Mouse (Mus musculus) liver, embryonic 15.5 days (tissue): ENCODE data around the gene Gfra1. TPM values are rescaled to one million over a fixed set of nuclear protein-coding genes. Genes with fewer than 3 reads are reported as not detected.

Source experiments
- ATAC-seq: fragments of 200-750 bp; cut with Nextera tagmentation; 2 replicates; pipeline ENCODE4 v1.8.0; 2017; ENCODE audit warnings: moderate number of reproducible peaks, mild to moderate bottlenecking, moderate library complexity; ENCODE audit not compliant: insufficient read depth
- H3K27ac ChIP-seq: fragments of 300-500 bp; sonication (generic); replicated peaks from 2 replicates; pipeline ENCODE4 v1.5.1; 2015; ENCODE audit warnings: mild to moderate bottlenecking, inconsistent platforms
- H3K27me3 ChIP-seq: fragments of 300-500 bp; sonication (generic); 2 replicates; pipeline ENCODE4 v1.6.1; 2015; ENCODE audit warnings: mild to moderate bottlenecking, inconsistent platforms
- H3K36me3 ChIP-seq: fragments of 300-500 bp; sonication (generic); replicated peaks from 2 replicates; pipeline ENCODE4 v1.6.1; 2015; ENCODE audit warnings: moderate library complexity, mild to moderate bottlenecking, inconsistent platforms
- H3K4me1 ChIP-seq: fragments of 300-500 bp; sonication (generic); replicated peaks from 2 replicates; pipeline ENCODE4 v1.6.1; 2015; ENCODE audit warnings: inconsistent platforms
- H3K4me2 ChIP-seq: fragments of 300-500 bp; sonication (generic); 2 replicates; pipeline ENCODE4 v1.6.1; 2015; ENCODE audit warnings: moderate library complexity, mild to moderate bottlenecking, inconsistent platforms
- H3K4me3 ChIP-seq: fragments of 300-500 bp; sonication (generic); replicated peaks from 2 replicates; pipeline ENCODE4 v1.5.1; 2015; ENCODE audit warnings: mild to moderate bottlenecking, inconsistent platforms
- H3K9ac ChIP-seq: fragments of 300-500 bp; sonication (generic); 2 replicates; pipeline ENCODE4 v1.6.1; 2015; ENCODE audit warnings: moderate library complexity, mild to moderate bottlenecking, inconsistent platforms
- H3K9me3 ChIP-seq: fragments of 300-500 bp; sonication (generic); replicated peaks from 2 replicates; pipeline ENCODE4 v1.6.1; 2016; ENCODE audit warnings: inconsistent platforms
- WGBS: fragments of 180-500 bp; shearing (Covaris S2); methylation state at CpG from one replicate; pipeline ENCODE4 v1.1.7; 2015; ENCODE audit warnings: mixed read lengths; ENCODE audit not compliant: insufficient replicate concordance; 5-methylcytosine and 5-hydroxymethylcytosine counted together
- polyA plus RNA-seq: library from polyadenylated mRNA; unstranded; fragments of >200 nt; fragmentation: Nextera tagmentation; extraction: Ambion mirVana; gene quantifications from 2 replicates; pipeline ENCODE4 v1.2.1, GENCODE M21; 2015

The Gfra1 gene
- polyA plus RNA-seq, 1 experiment from 2014 or later = 6.2 TPM

DNA sequence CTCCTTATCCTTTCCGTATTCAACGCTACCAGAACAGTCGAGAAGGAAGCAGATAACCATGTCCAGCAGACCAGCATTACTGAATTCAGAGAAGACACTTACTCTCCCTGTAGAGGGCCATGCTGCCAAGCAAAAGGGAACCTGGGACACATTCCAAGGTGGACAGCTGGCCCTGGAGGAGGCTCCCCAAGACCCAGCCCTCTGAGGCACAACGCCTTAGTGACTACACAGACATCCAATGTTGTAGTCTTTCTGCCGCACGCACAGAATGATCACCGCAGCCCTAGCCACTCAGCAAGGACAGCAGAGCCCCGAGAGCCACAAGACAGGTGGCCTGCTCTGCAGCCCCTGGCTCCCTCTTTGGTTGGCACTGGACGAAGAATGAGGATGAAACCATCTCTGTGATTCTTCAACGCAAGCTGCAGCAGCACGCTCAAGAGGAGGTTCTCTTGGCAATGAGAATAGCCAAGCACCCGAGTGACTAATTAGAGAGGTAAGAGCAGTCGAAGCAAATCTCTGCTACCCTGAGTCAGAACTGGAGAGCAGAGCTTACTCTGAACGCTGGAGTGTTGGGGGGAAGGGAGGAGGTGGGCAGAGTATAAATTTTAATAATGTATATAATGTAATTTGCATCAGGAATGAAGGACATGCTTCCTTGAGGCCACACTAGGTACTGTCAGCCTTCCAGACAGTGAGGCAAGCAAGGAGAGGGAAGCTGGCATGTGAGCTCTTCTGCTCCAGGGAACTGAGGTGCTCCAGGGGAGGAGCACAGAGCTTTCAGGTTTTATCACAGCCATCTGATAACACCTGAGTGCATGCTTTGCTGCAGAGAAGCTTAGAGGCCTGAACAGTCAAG, 159.5 kb downstream of the Gfra1 start:
- H3K27ac ChIP-seq = no peak overlapping the region
- ATAC-seq = no peak
- 53% methylated on average over 14 of the region's 14 CpGs for WGBS
- no peak overlapping the region for H3K4me3 ChIP-seq
- H3K36me3 ChIP-seq = no peaks in the 10 kb centered on the region
- no peak overlapping the region for H3K4me2 ChIP-seq
- no peaks in the 10 kb centered on the region for H3K4me1 ChIP-seq
- H3K27me3 ChIP-seq = no peaks in the 10 kb centered on the region
- H3K9ac ChIP-seq = no peak overlapping the region
- no peaks in the 10 kb centered on the region for H3K9me3 ChIP-seq

DNA sequence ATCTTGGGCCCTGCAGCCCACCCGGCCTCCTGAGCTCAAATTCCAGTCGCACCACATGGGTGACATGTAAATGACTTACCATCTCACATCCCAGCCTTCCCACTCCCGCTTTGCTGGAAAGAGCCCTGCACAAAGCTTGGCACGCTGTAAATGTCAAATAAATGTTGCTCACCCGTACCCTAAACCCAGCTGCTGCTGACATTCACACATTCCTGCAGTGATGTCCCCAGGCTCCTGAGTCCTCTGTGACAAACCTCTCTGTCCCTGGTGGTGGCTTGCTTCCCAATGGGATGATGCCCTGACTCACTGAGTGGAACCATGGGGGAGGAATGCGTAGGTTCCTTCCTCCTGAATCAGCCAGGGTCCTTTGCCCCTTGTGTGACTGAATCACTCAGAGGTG, 167.6 kb downstream of the Gfra1 start:
- H3K4me3 ChIP-seq = no peak overlapping the region
- H3K4me2 ChIP-seq = no peak overlapping the region
- 66% methylated on average over 6 of the region's 6 CpGs for WGBS
- H3K27me3 ChIP-seq = no peaks in the 10 kb centered on the region
- H3K9me3 ChIP-seq = no peaks in the 10 kb centered on the region
- no peak for ATAC-seq
- no peak overlapping the region for H3K9ac ChIP-seq
- no peaks in the 10 kb centered on the region for H3K36me3 ChIP-seq
- H3K27ac ChIP-seq = no peak overlapping the region
- no peaks in the 10 kb centered on the region for H3K4me1 ChIP-seq

DNA sequence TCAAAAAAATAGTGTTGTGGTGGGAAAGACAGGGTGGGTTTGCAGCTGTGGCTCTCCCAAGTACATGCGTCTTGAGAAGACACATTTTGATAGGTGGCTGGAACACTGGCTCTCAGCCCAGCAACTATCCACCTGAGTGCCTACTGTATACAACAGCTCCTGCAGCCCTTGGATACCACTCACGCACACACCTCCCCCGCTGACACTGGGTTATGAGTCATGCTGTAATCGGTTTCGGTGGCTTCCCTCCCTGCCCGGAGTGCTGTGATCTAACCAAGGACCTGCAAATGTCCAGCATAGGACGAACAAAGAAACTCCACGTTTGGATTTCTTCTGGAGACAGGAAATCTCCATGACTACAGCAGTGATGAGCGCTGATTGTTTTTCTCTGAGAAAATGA, 180.4 kb downstream of the Gfra1 start:
- ATAC-seq = no peak
- no peaks in the 10 kb centered on the region for H3K36me3 ChIP-seq
- H3K4me2 ChIP-seq = no peak overlapping the region
- H3K4me1 ChIP-seq = no peaks in the 10 kb centered on the region
- H3K9me3 ChIP-seq = no peaks in the 10 kb centered on the region
- no peak overlapping the region for H3K4me3 ChIP-seq
- no peak overlapping the region for H3K9ac ChIP-seq
- WGBS = 56% methylated on average over 9 of the region's 9 CpGs
- H3K27ac ChIP-seq = no peak overlapping the region
- no peaks in the 10 kb centered on the region for H3K27me3 ChIP-seq

DNA sequence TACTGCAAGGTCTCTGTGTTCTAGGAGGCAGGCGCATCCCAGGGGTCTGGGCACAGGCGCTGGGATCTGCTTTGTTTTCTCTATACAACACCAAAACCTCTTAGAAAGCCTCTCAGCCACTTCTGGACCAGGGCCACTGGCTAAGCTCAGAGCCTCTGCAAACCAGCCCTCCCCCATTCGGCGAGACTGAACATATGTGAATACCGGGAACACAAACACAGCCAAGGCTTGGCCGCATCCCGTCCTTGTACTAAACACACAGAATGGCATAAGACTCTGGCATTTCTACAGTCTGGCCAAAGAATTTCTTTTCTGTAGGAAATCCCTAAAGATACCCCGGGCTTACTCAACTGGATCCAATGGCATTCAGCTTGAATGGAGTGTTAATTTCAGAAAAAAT, 183.9 kb downstream of the Gfra1 start:
- Histone ChIP-seq H3K4me3 (no peak overlapping the region), H3K36me3 (no peaks in the 10 kb centered on the region), H3K4me1 (no peaks in the 10 kb centered on the region), H3K27ac (no peak overlapping the region), H3K9me3 (no peaks in the 10 kb centered on the region), H3K4me2 (no peak overlapping the region), H3K27me3 (no peaks in the 10 kb centered on the region), H3K9ac (no peak overlapping the region)
- no peak for ATAC-seq
- WGBS = 72% methylated on average over 8 of the region's 8 CpGs

DNA sequence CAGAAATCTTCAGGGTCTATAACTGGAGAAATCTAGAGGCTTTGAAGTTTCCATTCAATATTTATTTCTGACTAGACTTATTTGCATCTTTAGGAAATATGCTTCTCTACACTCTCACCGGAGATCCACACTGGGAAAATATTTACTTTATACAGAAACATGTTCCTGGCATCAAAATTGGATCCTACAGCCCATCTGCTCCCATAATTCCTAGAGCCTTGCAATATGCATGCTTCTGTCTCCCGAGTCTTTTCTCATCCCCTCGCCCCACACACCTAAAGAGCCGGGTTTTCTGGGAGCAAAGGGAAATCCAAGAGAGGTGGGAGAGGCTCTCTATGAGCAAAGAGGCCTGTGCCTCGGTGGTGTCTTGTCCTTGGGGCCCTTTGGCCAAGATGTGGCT, 184.9 kb downstream of the Gfra1 start:
- no peak for ATAC-seq
- Histone ChIP-seq H3K4me2 (no peak overlapping the region), H3K36me3 (no peaks in the 10 kb centered on the region), H3K4me1 (no peaks in the 10 kb centered on the region), H3K4me3 (no peak overlapping the region), H3K9me3 (no peaks in the 10 kb centered on the region), H3K9ac (no peak overlapping the region), H3K27ac (no peak overlapping the region), H3K27me3 (no peaks in the 10 kb centered on the region)
- 56% methylated on average over 5 of the region's 5 CpGs for WGBS

DNA sequence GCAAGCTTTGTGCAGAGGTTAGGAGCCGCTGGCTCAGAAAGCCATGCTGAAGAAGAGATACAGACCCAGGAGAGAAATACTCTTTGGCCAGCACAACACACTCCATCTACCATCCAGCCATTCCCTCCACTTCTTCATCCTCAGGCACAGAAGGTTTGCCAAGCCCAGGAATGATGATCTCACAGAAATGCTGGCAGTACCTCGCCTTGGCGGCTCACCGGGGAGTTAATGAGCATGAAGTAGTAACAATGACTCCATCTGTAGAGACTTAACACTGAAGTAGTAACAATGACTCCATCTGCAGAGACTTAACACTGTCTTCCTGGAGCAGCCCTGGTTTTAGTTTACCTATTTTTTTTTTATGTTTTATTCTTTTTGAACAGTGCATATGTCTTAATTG, 187.2 kb downstream of the Gfra1 start:
- Histone ChIP-seq H3K9me3 (no peaks in the 10 kb centered on the region), H3K27ac (no peak overlapping the region), H3K4me3 (no peak overlapping the region), H3K9ac (no peak overlapping the region), H3K4me1 (no peaks in the 10 kb centered on the region), H3K27me3 (no peaks in the 10 kb centered on the region), H3K36me3 (no peaks in the 10 kb centered on the region), H3K4me2 (no peak overlapping the region)
- 69% methylated on average over 4 of the region's 4 CpGs for WGBS
- no peak for ATAC-seq

DNA sequence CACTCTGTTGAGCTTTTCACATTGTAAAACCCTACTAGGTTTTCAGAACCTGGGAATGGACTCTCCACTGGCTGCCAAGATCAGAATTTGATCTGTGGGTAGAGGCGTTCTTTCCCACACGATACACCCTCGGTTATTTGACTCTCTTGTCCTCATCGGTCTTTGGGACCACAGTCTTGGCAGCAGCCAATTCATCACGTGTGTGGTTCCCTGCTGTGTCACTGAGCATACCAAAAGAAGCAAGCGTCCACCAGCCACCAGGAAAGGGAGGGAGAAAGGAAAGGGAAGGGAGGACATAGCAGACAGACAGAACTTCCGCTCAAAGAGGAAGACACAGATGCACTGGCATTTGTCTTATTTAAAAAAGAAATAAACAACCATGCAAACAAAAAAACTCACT, 189.1 kb downstream of the Gfra1 start:
- H3K9me3 ChIP-seq = no peaks in the 10 kb centered on the region
- no peak overlapping the region for H3K4me3 ChIP-seq
- ATAC-seq = no peak
- H3K27ac ChIP-seq = no peak overlapping the region
- no peak overlapping the region for H3K4me2 ChIP-seq
- no peak overlapping the region for H3K9ac ChIP-seq
- no peaks in the 10 kb centered on the region for H3K27me3 ChIP-seq
- WGBS = 31% methylated on average over 7 of the region's 7 CpGs
- no peaks in the 10 kb centered on the region for H3K4me1 ChIP-seq
- no peaks in the 10 kb centered on the region for H3K36me3 ChIP-seq

DNA sequence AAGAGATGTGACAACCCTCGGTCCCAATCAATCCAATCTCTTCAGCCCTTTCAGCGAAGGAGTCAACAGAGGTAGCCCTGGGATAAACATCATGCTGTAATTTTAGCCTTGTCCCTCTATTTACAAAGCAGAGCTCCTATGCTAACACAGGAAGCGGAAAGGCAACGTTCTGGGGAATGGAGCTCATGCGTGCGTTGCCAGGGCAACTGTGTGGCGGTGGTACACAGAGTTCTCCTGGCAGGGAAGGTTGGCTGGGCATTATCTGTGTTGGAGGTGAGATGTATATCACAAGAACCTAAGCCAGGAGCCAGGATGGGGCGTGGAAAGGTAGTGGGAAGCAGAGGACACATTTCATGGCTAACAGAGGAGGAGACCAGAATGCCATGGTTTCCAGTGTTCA, 194.8 kb downstream of the Gfra1 start:
- 64% methylated on average over 8 of the region's 8 CpGs for WGBS
- Histone ChIP-seq H3K9me3 (no peaks in the 10 kb centered on the region), H3K27ac (no peak overlapping the region), H3K4me1 (no peaks in the 10 kb centered on the region), H3K9ac (no peak overlapping the region), H3K27me3 (no peaks in the 10 kb centered on the region), H3K4me3 (no peak overlapping the region), H3K4me2 (no peak overlapping the region), H3K36me3 (no peaks in the 10 kb centered on the region)
- no peak for ATAC-seq

DNA sequence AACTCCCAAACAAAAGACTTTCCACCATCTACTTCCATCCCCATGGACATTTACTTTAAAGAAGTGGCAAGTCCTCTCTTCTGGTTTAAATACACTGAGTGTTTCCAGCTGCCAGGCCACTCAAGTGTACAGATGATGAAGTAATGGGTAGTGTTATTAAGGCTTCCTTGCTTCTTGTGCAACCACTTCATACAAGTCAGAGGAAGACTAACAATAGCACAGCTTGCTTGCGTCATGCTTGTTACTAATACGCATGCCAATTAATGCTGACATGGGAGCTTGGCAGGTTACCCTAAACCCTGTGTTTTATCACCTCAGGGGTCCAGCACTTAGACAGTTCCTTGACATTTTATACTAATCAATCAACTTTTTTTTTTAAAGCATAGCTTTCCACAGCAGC, 196.5 kb downstream of the Gfra1 start:
- Histone ChIP-seq H3K4me1 (no peaks in the 10 kb centered on the region), H3K4me3 (no peak overlapping the region), H3K27ac (no peak overlapping the region), H3K27me3 (no peaks in the 10 kb centered on the region), H3K36me3 (no peaks in the 10 kb centered on the region), H3K9me3 (no peaks in the 10 kb centered on the region), H3K9ac (no peak overlapping the region), H3K4me2 (no peak overlapping the region)
- WGBS = 68% methylated on average over 2 of the region's 2 CpGs
- no peak for ATAC-seq

DNA sequence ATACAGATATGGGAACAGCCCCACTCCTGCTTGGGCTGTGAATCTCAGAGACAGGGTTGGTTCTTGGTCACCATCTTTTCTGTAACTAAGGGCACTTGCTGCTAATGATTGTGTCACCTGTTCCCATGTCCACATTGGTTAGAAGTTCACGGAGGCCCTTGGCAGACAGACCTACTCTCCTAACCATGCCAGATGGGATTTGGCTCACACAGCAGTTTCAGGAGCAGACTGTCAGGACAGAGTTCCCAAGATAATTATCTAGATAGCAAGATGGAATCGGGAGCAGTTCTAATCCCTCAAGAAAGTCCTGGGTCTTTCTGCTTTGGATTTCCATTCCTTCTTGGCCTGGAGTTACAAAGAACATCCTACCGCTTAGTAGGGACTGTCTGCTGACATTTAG, 199.2 kb downstream of the Gfra1 start:
- H3K36me3 ChIP-seq = no peaks in the 10 kb centered on the region
- WGBS = 62% methylated on average over 3 of the region's 3 CpGs
- H3K27ac ChIP-seq = no peak overlapping the region
- H3K9me3 ChIP-seq = no peaks in the 10 kb centered on the region
- no peak overlapping the region for H3K4me2 ChIP-seq
- no peak for ATAC-seq
- H3K27me3 ChIP-seq = no peaks in the 10 kb centered on the region
- no peaks in the 10 kb centered on the region for H3K4me1 ChIP-seq
- H3K4me3 ChIP-seq = no peak overlapping the region
- H3K9ac ChIP-seq = no peak overlapping the region

DNA sequence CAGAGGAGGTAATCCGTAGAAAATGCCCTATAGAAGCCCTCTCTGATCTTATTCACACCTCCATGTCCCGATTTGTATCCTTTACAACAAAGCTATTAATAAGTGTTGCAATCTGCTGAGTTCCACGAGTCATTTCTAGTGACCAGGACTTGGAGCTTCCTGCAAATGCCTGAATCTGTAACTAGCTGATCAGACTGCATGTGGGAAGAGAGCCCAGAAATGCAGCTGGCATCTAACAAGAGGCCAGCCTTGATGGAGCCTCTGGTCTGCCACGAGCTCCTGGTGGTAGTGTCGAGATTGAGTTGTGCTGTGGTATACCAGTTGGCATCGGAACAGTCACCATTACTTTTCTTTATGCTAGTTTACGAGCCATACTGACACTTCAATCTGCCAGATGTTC, 200.3 kb downstream of the Gfra1 start:
- Histone ChIP-seq H3K9ac (no peak overlapping the region), H3K4me1 (no peaks in the 10 kb centered on the region), H3K4me2 (no peak overlapping the region), H3K36me3 (no peaks in the 10 kb centered on the region), H3K4me3 (no peak overlapping the region), H3K27ac (no peak overlapping the region), H3K9me3 (no peaks in the 10 kb centered on the region), H3K27me3 (no peaks in the 10 kb centered on the region)
- no peak for ATAC-seq
- WGBS = 55% methylated on average over 7 of the region's 7 CpGs

DNA sequence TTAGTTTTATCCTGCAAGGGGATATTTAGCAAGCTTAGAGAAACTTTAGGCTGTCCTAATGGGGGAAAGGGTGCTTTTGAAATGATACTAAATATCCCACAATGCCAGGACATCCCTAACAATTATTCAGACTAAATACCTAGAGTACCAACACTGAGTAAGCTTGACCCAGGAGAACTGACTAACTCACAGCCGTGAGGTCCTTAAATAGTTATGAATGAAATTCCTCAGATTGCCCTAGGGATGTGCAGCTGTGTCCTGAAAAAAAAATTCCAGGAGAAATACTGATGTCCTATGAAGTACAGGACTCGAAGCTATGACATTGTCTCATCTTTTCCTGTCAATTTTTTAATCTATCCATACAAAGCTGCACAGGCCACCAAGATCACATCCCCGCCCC, 201.5 kb downstream of the Gfra1 start:
- Histone ChIP-seq H3K27ac (no peak overlapping the region), H3K4me1 (no peaks in the 10 kb centered on the region), H3K4me2 (no peak overlapping the region), H3K9me3 (no peaks in the 10 kb centered on the region), H3K27me3 (no peaks in the 10 kb centered on the region), H3K36me3 (no peaks in the 10 kb centered on the region), H3K4me3 (no peak overlapping the region), H3K9ac (no peak overlapping the region)
- 55% methylated on average over 3 of the region's 3 CpGs for WGBS
- no peak for ATAC-seq
